Mouse (Mus musculus): ENCODE results near the gene Fcor.

Fcor gene

GRCm38 (mm10) chr8:3671980-3672491, at the start of gene Fcor:
Fcor (minus strand) TSS chr8:3672362.
- in situ Hi-C loops (cut with MboI; ENCODE audit: low pct_unique_long_range_greater_than_20kb in 1 of 2, low sequenced_read_pairs in 2 of 2, unreplicated experiment in 1 of 2): loop anchor here in 1 of 2 experiments (5.0 kb wide), 2 partner anchors 35 to 100 kb away; no protein-coding TSS in a partner anchor

- in situ Hi-C loops (cut with MboI; ENCODE audit: low pct_unique_long_range_greater_than_20kb in 1 of 2, low sequenced_read_pairs in 2 of 2, unreplicated experiment in 1 of 2): loop anchor here (25.0 kb wide), 2 partner anchors 241 to 641 kb away; partner anchors contain the start of gene Cd209c (in 1 of the 2)
Observed at GRCm38 (mm10) chr8:3721041-3721440, 48.9 kb upstream of the Fcor start.

GRCm38 (mm10) chr8:3720551-3720950, 48.4 kb upstream of the Fcor start, which contains the start of gene Clec4g:
Clec4g (minus strand) TSS chr8:3720651.
- in situ Hi-C loops (cut with MboI; ENCODE audit: low pct_unique_long_range_greater_than_20kb in 1 of 2, low sequenced_read_pairs in 2 of 2, unreplicated experiment in 1 of 2): loop anchor here (25.0 kb wide), 2 partner anchors 242 to 642 kb away; partner anchors contain the start of gene Cd209c (in 1 of the 2)

- in situ Hi-C loops (cut with MboI; ENCODE audit: low pct_unique_long_range_greater_than_20kb in 1 of 2, low sequenced_read_pairs in 2 of 2, unreplicated experiment in 1 of 2): loop anchor here (10.0 to 25.0 kb wide), 3 partner anchors 236 to 644 kb away; partner anchors contain the start of gene Cd209c (in 2 of the 2)
Observed at GRCm38 (mm10) chr8:3718559-3718958, 46.4 kb upstream of the Fcor start.

- in situ Hi-C loops (cut with MboI; ENCODE audit: low pct_unique_long_range_greater_than_20kb in 1 of 2, low sequenced_read_pairs in 2 of 2, unreplicated experiment in 1 of 2): loop anchor here (10.0 to 25.0 kb wide), 3 partner anchors 237 to 645 kb away; partner anchors contain the start of gene Cd209c (in 2 of the 2)
Observed at GRCm38 (mm10) chr8:3717321-3717954, 45.3 kb upstream of the Fcor start.

- in situ Hi-C loops (cut with MboI; ENCODE audit: low pct_unique_long_range_greater_than_20kb in 1 of 2, low sequenced_read_pairs in 2 of 2, unreplicated experiment in 1 of 2): loop anchor here (10.0 to 25.0 kb wide), 3 partner anchors 243 to 651 kb away; partner anchors contain the start of gene Cd209c (in 2 of the 2)
Observed at GRCm38 (mm10) chr8:3711646-3712045, 39.5 kb upstream of the Fcor start.

- in situ Hi-C loops (cut with MboI; ENCODE audit: low pct_unique_long_range_greater_than_20kb in 1 of 2, low sequenced_read_pairs in 2 of 2, unreplicated experiment in 1 of 2): loop anchor here (10.0 to 25.0 kb wide), 3 partner anchors 244 to 652 kb away; partner anchors contain the start of gene Cd209c (in 2 of the 2)
Observed at GRCm38 (mm10) chr8:3710312-3710711, 38.1 kb upstream of the Fcor start.

GRCm38 (mm10) chr8:3707611-3708010, 35.4 kb upstream of the Fcor start:
- in situ Hi-C loops (cut with MboI; ENCODE audit: low pct_unique_long_range_greater_than_20kb in 1 of 2, low sequenced_read_pairs in 2 of 2, unreplicated experiment in 1 of 2): loop anchor here (25.0 kb wide), 2 partner anchors 255 to 655 kb away; partner anchors contain the start of gene Cd209c (in 1 of the 2)

- in situ Hi-C loops (cut with MboI; ENCODE audit: low pct_unique_long_range_greater_than_20kb in 1 of 2, low sequenced_read_pairs in 2 of 2, unreplicated experiment in 1 of 2): loop anchor here (25.0 kb wide), 2 partner anchors 257 to 657 kb away; partner anchors contain the start of gene Cd209c (in 1 of the 2)
Observed at GRCm38 (mm10) chr8:3705711-3706110, 33.5 kb upstream of the Fcor start.

- in situ Hi-C loops (cut with MboI; ENCODE audit: low pct_unique_long_range_greater_than_20kb in 1 of 2, low sequenced_read_pairs in 2 of 2, unreplicated experiment in 1 of 2): loop anchor here (25.0 kb wide), 2 partner anchors 261 to 661 kb away; partner anchors contain the start of gene Cd209c (in 1 of the 2)
Observed at GRCm38 (mm10) chr8:3701491-3701890, 29.3 kb upstream of the Fcor start.

GRCm38 (mm10) chr8:3694121-3694520, 22.0 kb upstream of the Fcor start, which contains the start of gene Fcer2a:
Fcer2a (minus strand) TSS chr8:3694175.
- in situ Hi-C loops (cut with MboI; ENCODE audit: low pct_unique_long_range_greater_than_20kb in 1 of 2, low sequenced_read_pairs in 2 of 2, unreplicated experiment in 1 of 2): no loop called here

- in situ Hi-C loops (cut with MboI; ENCODE audit: low pct_unique_long_range_greater_than_20kb in 1 of 2, low sequenced_read_pairs in 2 of 2, unreplicated experiment in 1 of 2): no loop called here
Observed at GRCm38 (mm10) chr8:3690774-3691173, 18.6 kb upstream of the Fcor start.

- in situ Hi-C loops (cut with MboI; ENCODE audit: low pct_unique_long_range_greater_than_20kb in 1 of 2, low sequenced_read_pairs in 2 of 2, unreplicated experiment in 1 of 2): no loop called here
Observed at GRCm38 (mm10) chr8:3687537-3687936, 15.4 kb upstream of the Fcor start.

GRCm38 (mm10) chr8:3685422-3685821, 13.3 kb upstream of the Fcor start:
- in situ Hi-C loops (cut with MboI; ENCODE audit: low pct_unique_long_range_greater_than_20kb in 1 of 2, low sequenced_read_pairs in 2 of 2, unreplicated experiment in 1 of 2): no loop called here

- in situ Hi-C loops (cut with MboI; ENCODE audit: low pct_unique_long_range_greater_than_20kb in 1 of 2, low sequenced_read_pairs in 2 of 2, unreplicated experiment in 1 of 2): no loop called here
Observed at GRCm38 (mm10) chr8:3684530-3684929, 12.4 kb upstream of the Fcor start.

GRCm38 (mm10) chr8:3683408-3684176, 11.4 kb upstream of the Fcor start:
- in situ Hi-C loops (cut with MboI; ENCODE audit: low pct_unique_long_range_greater_than_20kb in 1 of 2, low sequenced_read_pairs in 2 of 2, unreplicated experiment in 1 of 2): no loop called here

- in situ Hi-C loops (cut with MboI; ENCODE audit: low pct_unique_long_range_greater_than_20kb in 1 of 2, low sequenced_read_pairs in 2 of 2, unreplicated experiment in 1 of 2): no loop called here
Observed at GRCm38 (mm10) chr8:3682435-3682834, 10.3 kb upstream of the Fcor start.

- in situ Hi-C loops (cut with MboI; ENCODE audit: low pct_unique_long_range_greater_than_20kb in 1 of 2, low sequenced_read_pairs in 2 of 2, unreplicated experiment in 1 of 2): no loop called here
Observed at GRCm38 (mm10) chr8:3679656-3680055, 7.5 kb upstream of the Fcor start.

- in situ Hi-C loops (cut with MboI; ENCODE audit: low pct_unique_long_range_greater_than_20kb in 1 of 2, low sequenced_read_pairs in 2 of 2, unreplicated experiment in 1 of 2): no loop called here
Observed at GRCm38 (mm10) chr8:3679236-3679635, 7.1 kb upstream of the Fcor start.
